Mouse (Mus musculus) liver, adult 2 months (tissue): ENCODE results near the gene Uckl1. TPM values are rescaled to one million over a fixed set of nuclear protein-coding genes. Genes with fewer than 3 reads are reported as not detected.

Experiments
- DNase-seq: peaks from one replicate; pipeline ENCODE4 v3.0.0-alpha.2; 2011; ENCODE audit warnings: low read depth, low spot score; ENCODE audit errors: extremely low read depth
- H3K27ac ChIP-seq: fragments of 200-500 bp; replicated peaks from 2 replicates; pipeline ENCODE4 v1.5.1; 2012; ENCODE audit warnings: low read depth, mild to moderate bottlenecking, control low read depth, inconsistent platforms, low read length; ENCODE audit not compliant: insufficient read depth
- H3K27me3 ChIP-seq: fragments of 200-500 bp; 2 replicates; pipeline ENCODE4 v1.6.1; 2012; ENCODE audit warnings: mild to moderate bottlenecking, moderate library complexity, low read length, inconsistent platforms; ENCODE audit not compliant: control insufficient read depth, insufficient read depth
- H3K36me3 ChIP-seq: fragments of 200-500 bp; 2 replicates; pipeline ENCODE4 v1.6.1; 2012; ENCODE audit warnings: low read length, inconsistent platforms; ENCODE audit not compliant: control insufficient read depth, insufficient read depth
- H3K4me1 ChIP-seq: fragments of 200-500 bp; 2 replicates; pipeline ENCODE4 v1.6.1; 2011; ENCODE audit warnings: low read length; ENCODE audit not compliant: control insufficient read depth, insufficient read depth
- H3K4me3 ChIP-seq: fragments of 200-500 bp; 2 replicates; pipeline ENCODE4 v1.5.1; 2011; ENCODE audit warnings: low read depth, mild to moderate bottlenecking, control low read depth, low read length, moderate library complexity; ENCODE audit not compliant: insufficient read depth
- H3K79me2 ChIP-seq: fragments of 200-500 bp; 2 replicates; pipeline ENCODE4 v1.6.1; 2012; ENCODE audit warnings: inconsistent platforms, mild to moderate bottlenecking, low read length, moderate library complexity; ENCODE audit not compliant: control insufficient read depth, insufficient read depth
- H3K9ac ChIP-seq: fragments of 200-500 bp; 2 replicates; pipeline ENCODE4 v1.6.1; 2012; ENCODE audit warnings: low read depth, mild to moderate bottlenecking, control low read depth, inconsistent platforms, low read length
- CTCF ChIP-seq: fragments of 200-500 bp; IDR thresholded peaks from 2 replicates; pipeline ENCODE4 v1.5.1; 2011; ENCODE audit warnings: low read depth, low read length, control low read depth
- POLR2A ChIP-seq: fragments of 200-500 bp; IDR thresholded peaks from 2 replicates; pipeline ENCODE4 v1.6.1; 2011; ENCODE audit warnings: low read length, control low read depth; ENCODE audit not compliant: insufficient read depth; ENCODE audit errors: extremely low read depth
- WGBS: fragments of 180-500 bp; shearing (Covaris S2); methylation state at CpG from one replicate; pipeline ENCODE4 v1.1.7; 2018; 5-methylcytosine and 5-hydroxymethylcytosine counted together
- polyA plus RNA-seq: library from polyadenylated mRNA; depleted of rRNA; stranded (reverse); fragments of >200 nt; gene quantifications from 2 replicates; pipeline ENCODE4 v1.2.3, GENCODE M21; 2012; rRNA removed
- total RNA-seq: library from RNA; depleted of rRNA; stranded (reverse); fragments of >200 nt; gene quantifications from 2 replicates; pipeline ENCODE4 v1.2.3, GENCODE M21; 2014; rRNA removed

Gene Uckl1
- total RNA-seq (28.1 and 30.9 TPM in 2 replicates), polyA plus RNA-seq (49.1 and 90.1 TPM in 2 replicates)

DNA sequence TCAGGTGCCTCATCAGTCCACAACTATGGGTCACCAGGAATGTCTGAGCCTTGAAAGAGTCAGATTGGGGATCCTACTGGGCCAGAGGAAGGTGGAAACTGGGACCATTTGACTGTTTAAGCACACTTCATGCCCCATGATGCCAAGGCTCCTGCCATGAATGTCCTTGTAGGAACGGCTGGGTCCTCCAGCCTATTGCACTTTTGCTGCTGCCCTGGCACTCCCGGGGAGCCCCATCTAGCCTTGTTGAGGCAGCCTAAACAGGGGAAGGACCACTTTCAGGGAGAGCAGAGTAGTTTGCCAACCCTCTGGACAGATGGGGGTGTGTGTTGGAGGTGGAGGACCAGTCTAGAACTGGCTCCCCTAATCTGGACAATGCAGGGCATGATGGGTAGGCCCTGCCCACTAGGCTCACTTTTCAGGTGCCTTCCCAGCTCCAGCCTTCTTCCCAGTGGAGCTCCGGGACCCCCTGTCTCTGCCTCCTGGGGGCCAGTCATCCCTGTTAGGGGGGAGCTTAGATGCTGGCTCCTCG is at the start of gene Uckl1:
Gene Uckl1 (minus strand): TSS at position 482 of the 532 bp plus-strand sequence.
- no peak for DNase-seq
- WGBS, result 91% methylated on average over 4 of the region's 4 CpGs
- no peak within 1 kb of the TSS for H3K4me3 ChIP-seq
- H3K27ac ChIP-seq, result no peak within 1 kb of the TSS
- TF ChIP-seq POLR2A (no peak), CTCF (no peak)
- peaks cover 16% of the 10 kb centered on the region; the same call in 1 of the 2 replicates for H3K4me1 ChIP-seq
- H3K79me2 ChIP-seq, result peaks cover 12% of the 10 kb centered on the region; the same call in 1 of the 2 replicates
- H3K27me3 ChIP-seq, result no peaks in the 10 kb centered on the region
- no peaks in the 10 kb centered on the region; the same call in 1 of the 2 replicates for H3K36me3 ChIP-seq
- no peak within 1 kb of the TSS for H3K9ac ChIP-seq

DNA sequence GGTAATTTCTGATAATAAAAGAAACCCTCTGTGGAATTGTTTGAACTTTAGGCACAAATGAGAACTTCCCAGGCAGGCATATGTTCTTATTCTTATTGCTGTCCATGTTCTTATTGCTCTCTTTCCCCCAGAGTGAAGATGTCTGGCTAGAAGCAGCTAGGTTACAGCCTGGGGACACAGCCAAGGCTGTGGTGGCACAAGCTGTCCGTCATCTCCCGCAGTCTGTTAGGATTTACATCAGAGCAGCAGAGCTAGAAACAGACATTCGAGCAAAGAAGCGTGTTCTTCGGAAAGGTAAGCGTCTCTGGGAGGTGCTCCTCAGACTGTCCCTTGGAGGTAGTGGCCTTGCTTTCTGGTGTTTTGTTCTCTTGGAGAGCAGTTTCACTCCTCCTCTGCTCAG is 47.9 kb upstream of the Uckl1 start:
- no peak for TF ChIP-seq CTCF
- no peak for TF ChIP-seq POLR2A
- WGBS, result 93% methylated on average over 6 of the region's 6 CpGs
- no peak for DNase-seq
- Histone ChIP-seq H3K4me1 (peaks cover 10% of the 10 kb centered on the region), H3K9ac (no peak overlapping the region), H3K36me3 (peaks cover 68% of the 10 kb centered on the region), H3K4me3 (no peak overlapping the region), H3K27me3 (no peaks in the 10 kb centered on the region), H3K79me2 (peaks cover 8% of the 10 kb centered on the region; the same call in 1 of the 2 replicates), H3K27ac (no peak overlapping the region)

DNA sequence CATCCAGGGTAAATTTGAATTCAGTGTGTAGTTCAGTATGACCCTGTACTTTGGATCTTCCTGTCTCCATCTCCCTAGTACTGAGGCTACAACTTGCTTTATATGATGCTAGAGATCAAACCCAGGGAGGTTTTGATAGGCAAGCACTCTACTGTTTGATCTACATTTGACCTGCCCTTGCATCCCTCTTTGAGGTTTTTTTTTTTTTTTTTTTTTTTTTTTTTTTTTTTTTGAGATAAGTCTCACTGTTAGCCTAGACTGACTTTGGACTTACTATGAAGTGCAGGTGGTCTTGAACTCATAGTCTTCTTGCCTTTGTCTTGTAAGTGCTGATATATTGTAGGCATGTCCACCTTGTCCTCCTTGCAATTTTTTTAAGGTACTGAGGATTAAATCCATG is 43.8 kb upstream of the Uckl1 start:
- Histone ChIP-seq H3K27ac (no peak overlapping the region), H3K79me2 (peaks cover 10% of the 10 kb centered on the region; the same call in 1 of the 2 replicates), H3K27me3 (no peaks in the 10 kb centered on the region), H3K9ac (no peak overlapping the region), H3K4me3 (no peak overlapping the region), H3K36me3 (peaks cover 54% of the 10 kb centered on the region), H3K4me1 (peaks cover 4% of the 10 kb centered on the region; the same call in 1 of the 2 replicates)
- no peak for DNase-seq
- no peak for TF ChIP-seq POLR2A
- TF ChIP-seq CTCF, result no peak

DNA sequence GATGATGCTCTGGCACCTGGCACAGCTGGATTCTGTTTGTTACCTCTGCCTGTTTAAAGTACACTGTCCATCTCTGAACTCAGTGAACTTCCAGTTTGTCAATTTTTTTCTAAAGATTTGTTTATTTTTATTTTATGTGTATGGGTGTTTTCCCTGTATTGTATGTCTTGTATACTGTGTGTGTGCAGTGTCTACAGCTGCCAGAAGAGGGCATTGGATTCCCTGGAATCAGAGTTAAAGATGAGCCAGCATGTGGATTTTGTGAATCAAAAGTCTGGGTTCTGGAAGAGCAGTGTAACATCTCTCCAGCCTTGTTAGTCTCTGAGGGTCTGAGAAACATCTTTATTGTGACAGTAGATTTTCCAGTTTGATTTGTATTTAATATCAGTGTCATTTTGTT is 38.7 kb upstream of the Uckl1 start:
- Histone ChIP-seq H3K4me3 (no peak overlapping the region), H3K36me3 (peaks cover 63% of the 10 kb centered on the region), H3K4me1 (peaks cover 9% of the 10 kb centered on the region; the same call in 1 of the 2 replicates), H3K9ac (no peak overlapping the region), H3K27me3 (no peaks in the 10 kb centered on the region), H3K27ac (no peak overlapping the region), H3K79me2 (peaks cover 15% of the 10 kb centered on the region; the same call in 1 of the 2 replicates)
- no peak for DNase-seq
- TF ChIP-seq CTCF, result no peak
- no peak for TF ChIP-seq POLR2A

DNA sequence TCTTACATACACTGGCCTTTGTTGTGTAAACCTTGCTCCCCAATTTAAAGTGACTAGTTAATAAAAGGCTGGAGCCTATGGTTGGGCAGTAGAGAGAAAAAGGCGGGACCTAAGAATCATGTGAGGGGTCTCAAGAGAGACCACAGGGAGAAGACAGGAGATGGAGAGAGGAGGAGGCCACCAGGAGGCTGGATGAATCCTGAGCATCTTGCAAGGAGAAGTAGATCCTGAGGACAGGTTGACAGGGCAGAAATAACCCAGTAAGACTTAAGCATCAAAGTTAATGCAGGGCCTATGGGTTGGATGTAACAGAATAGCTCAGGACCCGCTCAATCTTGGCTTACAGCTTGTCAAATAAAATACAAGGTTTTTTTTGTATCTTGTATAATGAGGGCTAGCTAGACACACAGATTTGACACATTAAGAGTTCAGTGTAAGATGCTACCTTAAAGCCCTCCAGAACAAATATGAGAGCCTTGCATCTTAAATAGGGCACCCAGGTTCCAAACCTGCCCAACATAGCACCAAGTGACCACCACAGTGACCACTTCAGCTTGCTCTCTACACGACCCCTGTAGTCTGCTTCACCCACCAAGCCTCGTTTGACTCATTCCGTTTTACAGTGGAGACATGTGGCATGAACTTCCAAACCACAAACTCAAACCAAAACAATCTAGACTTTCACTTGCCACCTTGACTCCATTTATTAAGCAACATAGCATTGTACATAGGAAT is 34.2 kb upstream of the Uckl1 start:
- Histone ChIP-seq H3K4me1 (peaks cover 26% of the 10 kb centered on the region), H3K27ac (no peak overlapping the region), H3K9ac (no peak overlapping the region), H3K4me3 (no peak overlapping the region), H3K27me3 (no peaks in the 10 kb centered on the region), H3K79me2 (peaks cover 15% of the 10 kb centered on the region), H3K36me3 (peaks cover 54% of the 10 kb centered on the region)
- no peak for DNase-seq
- 95% methylated on average over 5 of the region's 5 CpGs for WGBS
- no peak for TF ChIP-seq POLR2A
- TF ChIP-seq CTCF, result no peak

DNA sequence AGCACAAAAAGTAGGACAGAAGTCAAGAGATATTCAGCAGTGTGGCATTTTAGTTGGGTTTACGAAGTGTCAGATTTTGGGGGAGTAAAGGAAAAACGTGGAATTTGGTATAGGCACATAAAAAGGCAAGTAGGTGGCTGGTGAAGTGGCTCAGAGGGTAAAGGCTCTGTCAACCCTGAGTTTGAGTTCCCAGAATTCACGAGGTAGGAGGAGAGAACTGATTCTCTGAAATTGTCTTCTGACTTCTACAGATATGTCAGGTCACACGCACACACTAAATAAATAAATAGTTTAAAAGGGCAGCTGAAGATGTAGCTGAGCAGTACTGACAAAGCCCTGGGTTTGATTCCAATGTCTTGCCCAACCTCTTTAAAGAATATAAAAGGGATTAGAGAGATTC is 17.7 kb upstream of the Uckl1 start:
- Histone ChIP-seq H3K27ac (peak overlapping the region; percentile 83; the same call in 1 of the 2 replicates), H3K36me3 (peaks cover 6% of the 10 kb centered on the region; the same call in 1 of the 2 replicates), H3K9ac (no peak overlapping the region), H3K79me2 (peaks cover 9% of the 10 kb centered on the region; the same call in 1 of the 2 replicates), H3K4me1 (peaks cover 5% of the 10 kb centered on the region), H3K27me3 (no peaks in the 10 kb centered on the region), H3K4me3 (no peak overlapping the region)
- 25% methylated on average over 4 of the region's 4 CpGs for WGBS
- DNase-seq, result no peak
- TF ChIP-seq CTCF, result no peak
- TF ChIP-seq POLR2A, result no peak
